Mouse (Mus musculus): Measurements from ENCODE around the gene Rps27l. TPM values are rescaled to one million over a fixed set of nuclear protein-coding genes. Genes with fewer than 3 reads are reported as not detected.
"Not testable (repeated sequence)": the region's sequence is repeated elsewhere in the genome, so short reads cannot be mapped to it uniquely, and the experiment has no call there.

Rps27l gene
- polyA plus RNA-seq, 1 experiment from 2014 or later, result 687 TPM

DNA sequence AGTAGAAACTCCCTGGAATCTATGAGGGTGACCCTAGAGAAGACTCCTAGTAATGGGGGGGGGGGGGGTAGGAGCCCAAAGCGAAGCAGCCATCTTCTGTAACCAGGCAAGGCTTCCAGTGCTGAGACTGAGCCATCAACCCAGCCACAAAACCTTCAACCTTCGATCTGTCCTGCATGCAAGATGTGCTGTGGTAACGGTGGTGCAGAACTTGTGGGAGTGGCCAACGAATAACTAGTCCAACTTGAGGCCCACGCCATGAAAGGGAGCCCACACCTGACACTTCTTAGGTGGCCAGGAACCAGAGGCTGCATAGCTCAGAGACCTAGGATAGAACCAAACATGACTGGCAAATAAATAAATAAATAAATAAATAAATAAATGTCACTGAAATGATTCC is 35.2 kb upstream of the Rps27l start:
- no peaks in the 10 kb centered on the region for H3K36me3 ChIP-seq (ENCODE audit: control insufficient read depth, insufficient read depth, low read length)
- no peak overlapping the region for H3K9ac ChIP-seq (ENCODE audit: low read length)
- H3K27me3 ChIP-seq (ENCODE audit: control insufficient read depth, insufficient read depth, low read depth, low read length), result no peaks in the 10 kb centered on the region
- WGBS, result 81% methylated on average over 5 of the region's 5 CpGs
- H3K4me2 ChIP-seq (ENCODE audit: low read depth, low read length), result no peak overlapping the region
- peaks cover 18% of the 10 kb centered on the region for H3K4me1 ChIP-seq (replicated peaks; ENCODE audit: control insufficient read depth, insufficient read depth, low read length)
- H3K9me3 ChIP-seq (ENCODE audit: control insufficient read depth, low read length), result no peaks in the 10 kb centered on the region
- ATAC-seq (ENCODE audit: low read depth), result no peak
- H3K27ac ChIP-seq (ENCODE audit: low read length), result no peak overlapping the region
- H3K4me3 ChIP-seq (ENCODE audit: low read length), result no peak overlapping the region

DNA sequence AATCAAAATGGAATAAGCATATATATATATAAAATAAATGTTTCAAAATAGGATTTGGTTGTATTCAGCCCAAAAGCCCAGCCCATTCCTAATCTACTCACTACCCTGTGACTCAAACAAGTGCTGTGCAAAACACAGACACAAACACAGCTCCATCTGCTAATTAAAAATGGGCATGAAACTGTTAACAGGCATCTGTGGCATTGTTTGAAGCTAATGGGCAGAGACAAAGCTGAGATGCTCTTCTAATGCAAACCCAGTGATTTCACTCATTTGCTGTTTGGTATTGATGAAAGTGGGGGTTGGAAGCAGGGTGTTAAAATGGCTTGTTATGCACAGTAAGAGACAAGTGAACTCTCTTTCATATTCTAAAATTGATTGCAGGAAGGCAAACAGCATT is 33.6 kb upstream of the Rps27l start:
- H3K4me3 ChIP-seq (ENCODE audit: low read length), result no peak overlapping the region
- H3K36me3 ChIP-seq (ENCODE audit: control insufficient read depth, insufficient read depth, low read length), result no peaks in the 10 kb centered on the region
- H3K27me3 ChIP-seq (ENCODE audit: control insufficient read depth, insufficient read depth, low read depth, low read length), result no peaks in the 10 kb centered on the region
- no peak overlapping the region for H3K4me2 ChIP-seq (ENCODE audit: low read depth, low read length)
- H3K9me3 ChIP-seq (ENCODE audit: control insufficient read depth, low read length), result no peaks in the 10 kb centered on the region
- no peak overlapping the region for H3K27ac ChIP-seq (ENCODE audit: low read length)
- H3K4me1 ChIP-seq (replicated peaks; ENCODE audit: control insufficient read depth, insufficient read depth, low read length), result peaks cover 26% of the 10 kb centered on the region
- no peak overlapping the region for H3K9ac ChIP-seq (ENCODE audit: low read length)
- ATAC-seq (ENCODE audit: low read depth), result no peak

- H3K4me1 ChIP-seq (replicated peaks; ENCODE audit: control insufficient read depth, insufficient read depth, low read length), result peaks cover 30% of the 10 kb centered on the region
- not testable (repeated sequence) for H3K9ac ChIP-seq (ENCODE audit: low read length); H3K36me3 ChIP-seq (ENCODE audit: control insufficient read depth, insufficient read depth, low read length); H3K27me3 ChIP-seq (ENCODE audit: control insufficient read depth, insufficient read depth, low read depth, low read length); H3K4me2 ChIP-seq (ENCODE audit: low read depth, low read length); H3K9me3 ChIP-seq (ENCODE audit: control insufficient read depth, low read length); H3K4me3 ChIP-seq (ENCODE audit: low read length); H3K27ac ChIP-seq (ENCODE audit: low read length); ATAC-seq (ENCODE audit: low read depth)
- WGBS, result 86% methylated on average over 5 of the region's 5 CpGs
Observed at GRCm38 (mm10) chr9:66913254-66913934, 32.5 kb upstream of the Rps27l start.

DNA sequence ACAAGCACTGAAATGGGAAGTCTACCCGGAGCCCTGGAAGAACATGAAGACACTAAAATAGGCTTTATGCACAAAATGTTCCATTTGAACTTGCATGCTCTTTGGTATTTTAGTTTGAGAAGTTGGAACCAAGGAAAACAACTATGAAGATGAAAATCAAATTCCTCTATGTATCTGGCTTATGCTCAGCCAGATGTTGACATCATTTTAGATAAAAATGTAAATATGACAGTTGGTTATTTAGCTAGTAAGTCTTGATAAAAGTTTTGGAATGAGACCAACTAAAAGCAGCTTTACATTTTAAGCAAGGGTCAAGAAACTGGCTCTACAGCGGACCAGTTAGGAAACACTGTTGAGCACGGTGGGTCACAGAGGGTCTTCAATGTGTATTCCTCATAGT is 31.3 kb upstream of the Rps27l start:
- H3K4me2 ChIP-seq (ENCODE audit: low read depth, low read length), result no peak overlapping the region
- peaks cover 27% of the 10 kb centered on the region for H3K4me1 ChIP-seq (replicated peaks; ENCODE audit: control insufficient read depth, insufficient read depth, low read length)
- no peaks in the 10 kb centered on the region for H3K36me3 ChIP-seq (ENCODE audit: control insufficient read depth, insufficient read depth, low read length)
- H3K9ac ChIP-seq (ENCODE audit: low read length), result no peak overlapping the region
- 59% methylated on average over 3 of the region's 3 CpGs for WGBS
- H3K4me3 ChIP-seq (ENCODE audit: low read length), result no peak overlapping the region
- no peak for ATAC-seq (ENCODE audit: low read depth)
- H3K27ac ChIP-seq (ENCODE audit: low read length), result peak overlapping the region; percentile 66
- no peaks in the 10 kb centered on the region for H3K9me3 ChIP-seq (ENCODE audit: control insufficient read depth, low read length)
- H3K27me3 ChIP-seq (ENCODE audit: control insufficient read depth, insufficient read depth, low read depth, low read length), result no peaks in the 10 kb centered on the region

GRCm38 (mm10) chr9:66915401-66915800 is 30.5 kb upstream of the Rps27l start:
- H3K27ac ChIP-seq (ENCODE audit: low read length), result peak overlapping the region; percentile 66
- H3K4me3 ChIP-seq (ENCODE audit: low read length), result no peak overlapping the region
- H3K36me3 ChIP-seq (ENCODE audit: control insufficient read depth, insufficient read depth, low read length), result no peaks in the 10 kb centered on the region
- H3K4me1 ChIP-seq (replicated peaks; ENCODE audit: control insufficient read depth, insufficient read depth, low read length), result peaks cover 27% of the 10 kb centered on the region
- ATAC-seq (ENCODE audit: low read depth), result no peak
- no peak overlapping the region for H3K9ac ChIP-seq (ENCODE audit: low read length)
- WGBS, result 57% methylated on average over 5 of the region's 5 CpGs
- no peaks in the 10 kb centered on the region for H3K9me3 ChIP-seq (ENCODE audit: control insufficient read depth, low read length)
- no peak overlapping the region for H3K4me2 ChIP-seq (ENCODE audit: low read depth, low read length)
- no peaks in the 10 kb centered on the region for H3K27me3 ChIP-seq (ENCODE audit: control insufficient read depth, insufficient read depth, low read depth, low read length)

DNA sequence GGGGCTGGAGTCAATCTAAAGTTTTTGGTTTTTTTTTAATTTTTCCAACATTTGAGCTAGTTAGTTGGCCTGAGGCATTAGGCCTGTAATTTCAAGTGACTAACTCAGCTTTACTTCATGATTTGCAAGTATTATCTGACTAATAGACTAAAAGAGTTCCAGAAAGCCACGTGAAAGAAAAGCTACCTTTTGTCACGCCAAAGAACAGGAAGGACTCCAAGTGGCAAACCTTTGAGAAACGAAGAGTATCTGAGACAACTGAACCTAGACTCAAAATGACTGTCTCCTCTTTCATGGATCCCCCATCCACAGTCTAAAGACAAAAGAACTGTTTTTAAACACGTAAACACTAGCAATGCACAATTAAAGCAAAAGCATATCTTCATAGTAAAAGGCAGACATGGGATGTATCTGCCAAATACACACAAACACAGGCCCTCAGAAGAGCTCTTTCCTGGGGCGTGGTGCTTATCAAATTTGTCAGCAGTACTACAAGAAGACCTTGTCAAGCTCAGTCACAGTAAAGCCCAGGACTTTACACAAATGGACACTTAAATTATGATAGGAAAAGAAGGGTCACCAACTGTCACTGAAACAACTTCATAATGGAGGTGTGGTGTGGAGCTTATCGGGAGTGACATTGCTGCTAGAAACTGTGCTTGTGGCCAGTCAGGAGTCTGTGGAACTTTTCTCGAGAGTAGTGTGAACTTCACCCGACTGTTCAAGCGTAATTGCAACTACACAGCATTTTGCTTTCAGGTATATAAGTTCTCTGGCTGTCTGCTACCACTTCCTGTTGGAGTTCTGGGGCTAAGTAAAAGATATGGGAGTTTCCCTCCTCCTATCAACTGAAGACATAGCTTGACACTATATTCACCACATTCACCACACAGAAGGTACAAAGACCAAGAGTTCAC is 29.8 kb upstream of the Rps27l start:
- H3K9me3 ChIP-seq (ENCODE audit: control insufficient read depth, low read length), result no peaks in the 10 kb centered on the region
- no peaks in the 10 kb centered on the region for H3K27me3 ChIP-seq (ENCODE audit: control insufficient read depth, insufficient read depth, low read depth, low read length)
- H3K4me3 ChIP-seq (ENCODE audit: low read length), result no peak overlapping the region
- no peak overlapping the region for H3K9ac ChIP-seq (ENCODE audit: low read length)
- H3K4me2 ChIP-seq (ENCODE audit: low read depth, low read length), result no peak overlapping the region
- peaks cover 28% of the 10 kb centered on the region for H3K4me1 ChIP-seq (replicated peaks; ENCODE audit: control insufficient read depth, insufficient read depth, low read length)
- H3K27ac ChIP-seq (ENCODE audit: low read length), result peak overlapping the region; percentile 32; the same call in 1 of the 2 replicates
- H3K36me3 ChIP-seq (ENCODE audit: control insufficient read depth, insufficient read depth, low read length), result no peaks in the 10 kb centered on the region
- WGBS, result 78% methylated on average over 9 of the region's 9 CpGs
- ATAC-seq (ENCODE audit: low read depth), result no peak

- Histone ChIP-seq H3K4me1 (replicated peaks; ENCODE audit: control insufficient read depth, insufficient read depth, low read length) (peaks cover 28% of the 10 kb centered on the region), H3K36me3 (ENCODE audit: control insufficient read depth, insufficient read depth, low read length) (no peaks in the 10 kb centered on the region), H3K4me2 (ENCODE audit: low read depth, low read length) (no peak overlapping the region), H3K4me3 (ENCODE audit: low read length) (no peak overlapping the region), H3K27me3 (ENCODE audit: control insufficient read depth, insufficient read depth, low read depth, low read length) (no peaks in the 10 kb centered on the region), H3K9ac (ENCODE audit: low read length) (no peak overlapping the region), H3K27ac (ENCODE audit: low read length) (no peak overlapping the region), H3K9me3 (ENCODE audit: control insufficient read depth, low read length) (no peaks in the 10 kb centered on the region)
- 88% methylated on average over 8 of the region's 8 CpGs for WGBS
- no peak for ATAC-seq (ENCODE audit: low read depth)
Observed at GRCm38 (mm10) chr9:66917216-66917891, 28.5 kb upstream of the Rps27l start.

DNA sequence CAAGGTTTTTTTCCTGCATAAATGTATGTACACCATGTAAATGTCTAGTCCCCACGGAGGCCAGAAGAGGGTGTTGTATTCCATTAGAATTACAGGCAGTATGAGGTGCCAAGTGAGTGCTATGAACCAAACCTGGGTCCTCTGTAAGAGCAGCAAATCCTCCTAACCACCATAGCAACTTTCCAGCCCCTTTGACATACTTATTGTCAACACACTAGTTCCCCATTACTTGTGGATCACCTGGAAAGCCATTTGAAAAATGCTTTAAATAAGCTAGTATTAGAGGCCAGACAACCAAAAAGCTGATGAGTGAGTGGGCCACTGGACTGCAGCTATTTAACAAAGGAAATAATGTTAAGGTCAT is 28.0 kb upstream of the Rps27l start:
- Histone ChIP-seq H3K27me3 (ENCODE audit: control insufficient read depth, insufficient read depth, low read depth, low read length) (no peaks in the 10 kb centered on the region), H3K4me2 (ENCODE audit: low read depth, low read length) (peak overlapping the region; percentile 57), H3K9me3 (ENCODE audit: control insufficient read depth, low read length) (no peaks in the 10 kb centered on the region), H3K4me3 (ENCODE audit: low read length) (peak overlapping the region; percentile 12; the same call in 1 of the 2 replicates), H3K27ac (ENCODE audit: low read length) (no peak overlapping the region), H3K36me3 (ENCODE audit: control insufficient read depth, insufficient read depth, low read length) (no peaks in the 10 kb centered on the region), H3K9ac (ENCODE audit: low read length) (no peak overlapping the region), H3K4me1 (replicated peaks; ENCODE audit: control insufficient read depth, insufficient read depth, low read length) (peaks cover 28% of the 10 kb centered on the region)
- 68% methylated on average over 1 of the region's 1 CpGs for WGBS
- ATAC-seq (ENCODE audit: low read depth), result no peak

- Histone ChIP-seq H3K4me2 (ENCODE audit: low read depth, low read length) (peak overlapping the region; percentile 57), H3K27ac (ENCODE audit: low read length) (peak overlapping the region; percentile 92), H3K9ac (ENCODE audit: low read length) (peak overlapping the region; percentile 90), H3K27me3 (ENCODE audit: control insufficient read depth, insufficient read depth, low read depth, low read length) (no peaks in the 10 kb centered on the region), H3K9me3 (ENCODE audit: control insufficient read depth, low read length) (no peaks in the 10 kb centered on the region), H3K36me3 (ENCODE audit: control insufficient read depth, insufficient read depth, low read length) (no peaks in the 10 kb centered on the region), H3K4me3 (ENCODE audit: low read length) (peak overlapping the region; percentile 90), H3K4me1 (replicated peaks; ENCODE audit: control insufficient read depth, insufficient read depth, low read length) (peaks cover 26% of the 10 kb centered on the region)
- WGBS, result 1% methylated on average over 27 of the region's 27 CpGs
- ATAC-seq (ENCODE audit: low read depth), result no peak
Observed at GRCm38 (mm10) chr9:66918672-66919330, 27.1 kb upstream of the Rps27l start.

All from lung, embryonic 16.5 days (tissue).